Mouse (Mus musculus): ENCODE measurements around the gene Sprr2e. TPM values are rescaled to one million over a fixed set of nuclear protein-coding genes. Genes with fewer than 3 reads are reported as not detected.

Gene Sprr2e
- polyA plus RNA-seq, 1 experiment from 2014 or later, result not detected

- H3K27me3 ChIP-seq (ENCODE audit: insufficient read depth, low read length), result no peaks in the 10 kb centered on the region
- ATAC-seq (ENCODE audit: low FRiP score, low TSS enrichment), result no peak
- H3K27ac ChIP-seq (ENCODE audit: low read length), result no peak overlapping the region
- H3K4me3 ChIP-seq (ENCODE audit: low read length), result no peak overlapping the region
- WGBS, result 39% methylated on average over 1 of the region's 1 CpGs
- H3K9me3 ChIP-seq (ENCODE audit: low read length), result no peaks in the 10 kb centered on the region
- no peak overlapping the region for H3K4me2 ChIP-seq (replicated peaks; ENCODE audit: low read depth, low read length)
- no peak overlapping the region for H3K9ac ChIP-seq (replicated peaks; ENCODE audit: low read length)
- H3K4me1 ChIP-seq (ENCODE audit: insufficient read depth, low read length), result no peaks in the 10 kb centered on the region
- no peaks in the 10 kb centered on the region for H3K36me3 ChIP-seq (ENCODE audit: insufficient read depth, low read length)
Observed at GRCm38 (mm10) chr3:92394301-92394700, 42.4 kb downstream of the Sprr2e start.

Other genes starting within 250 kb of the Sprr2e start
- gene Prr9, start 228.2 kb upstream of the Sprr2e start, polyA plus RNA-seq (2015; fragmentation: Nextera tagmentation; extraction: Ambion mirVana), result not detected in 2 replicates
- gene Lelp1, start 209.4 kb upstream of the Sprr2e start, polyA plus RNA-seq (2015; fragmentation: Nextera tagmentation; extraction: Ambion mirVana), result not detected in 2 replicates
- 0.12 TPM in 1 of 2 replicates, not detected in the other for gene Sprr2a1, start 136.3 kb upstream of the Sprr2e start, polyA plus RNA-seq (2015; fragmentation: Nextera tagmentation; extraction: Ambion mirVana)
- 2.8 and 3.6 TPM in 2 replicates for gene Sprr2a2, start 136.2 kb upstream of the Sprr2e start, polyA plus RNA-seq (2015; fragmentation: Nextera tagmentation; extraction: Ambion mirVana)
- gene Sprr2a3, start 66.7 kb upstream of the Sprr2e start, polyA plus RNA-seq (2015; fragmentation: Nextera tagmentation; extraction: Ambion mirVana), result 0.49 and 0.69 TPM in 2 replicates
- gene Sprr2b, start 35.5 kb upstream of the Sprr2e start, polyA plus RNA-seq (2015; fragmentation: Nextera tagmentation; extraction: Ambion mirVana), result not detected in 2 replicates
- gene Sprr2d, start 13.0 kb upstream of the Sprr2e start, polyA plus RNA-seq (2015; fragmentation: Nextera tagmentation; extraction: Ambion mirVana), result not detected in 2 replicates
- gene Sprr2f, start 13.0 kb downstream of the Sprr2e start, polyA plus RNA-seq (2015; fragmentation: Nextera tagmentation; extraction: Ambion mirVana), result 38.9 and 39.7 TPM in 2 replicates
- gene Sprr2h, start 33.5 kb downstream of the Sprr2e start, polyA plus RNA-seq (2015; fragmentation: Nextera tagmentation; extraction: Ambion mirVana), result not detected in 2 replicates
- not detected in 2 replicates for gene Sprr2i, start 55.8 kb downstream of the Sprr2e start, polyA plus RNA-seq (2015; fragmentation: Nextera tagmentation; extraction: Ambion mirVana)
- gene Sprr2j-ps, start 65.9 kb downstream of the Sprr2e start, polyA plus RNA-seq (2015; fragmentation: Nextera tagmentation; extraction: Ambion mirVana), result not detected in 2 replicates
- 8.3 and 22.7 TPM in 2 replicates for gene Gm9774, start 77.3 kb downstream of the Sprr2e start, polyA plus RNA-seq (2015; fragmentation: Nextera tagmentation; extraction: Ambion mirVana)
- not detected in 2 replicates for gene Sprr2k, start 80.4 kb downstream of the Sprr2e start, polyA plus RNA-seq (2015; fragmentation: Nextera tagmentation; extraction: Ambion mirVana)
- 0.30 TPM in 1 of 2 replicates, not detected in the other for gene Sprr1b, start 86.6 kb downstream of the Sprr2e start, polyA plus RNA-seq (2015; fragmentation: Nextera tagmentation; extraction: Ambion mirVana)
- gene Sprr3, start 106.6 kb downstream of the Sprr2e start, polyA plus RNA-seq (2015; fragmentation: Nextera tagmentation; extraction: Ambion mirVana), result not detected in 2 replicates
- 45.9 TPM in 2 replicates for gene Sprr1a, start 133.8 kb downstream of the Sprr2e start, polyA plus RNA-seq (2015; fragmentation: Nextera tagmentation; extraction: Ambion mirVana)
- not detected in 2 replicates for gene Sprr4, start 148.3 kb downstream of the Sprr2e start, polyA plus RNA-seq (2015; fragmentation: Nextera tagmentation; extraction: Ambion mirVana)
- gene 2310046K23Rik, start 182.4 kb downstream of the Sprr2e start, polyA plus RNA-seq (2015; fragmentation: Nextera tagmentation; extraction: Ambion mirVana), result not detected in 2 replicates
- 0.64 and 1.4 TPM in 2 replicates for gene Ivl, start 221.6 kb downstream of the Sprr2e start, polyA plus RNA-seq (2015; fragmentation: Nextera tagmentation; extraction: Ambion mirVana)
- not detected in 2 replicates for gene Smcp, start 236.9 kb downstream of the Sprr2e start, polyA plus RNA-seq (2015; fragmentation: Nextera tagmentation; extraction: Ambion mirVana)

Data from kidney, embryonic 16.5 days (tissue).